Mouse (Mus musculus): ENCODE results near the gene Dut. TPM values are rescaled to one million over a fixed set of nuclear protein-coding genes. Genes with fewer than 3 reads are reported as not detected.

Gene Dut
- polyA plus RNA-seq, 1 experiment from 2014 or later, result 62.0 TPM

DNA sequence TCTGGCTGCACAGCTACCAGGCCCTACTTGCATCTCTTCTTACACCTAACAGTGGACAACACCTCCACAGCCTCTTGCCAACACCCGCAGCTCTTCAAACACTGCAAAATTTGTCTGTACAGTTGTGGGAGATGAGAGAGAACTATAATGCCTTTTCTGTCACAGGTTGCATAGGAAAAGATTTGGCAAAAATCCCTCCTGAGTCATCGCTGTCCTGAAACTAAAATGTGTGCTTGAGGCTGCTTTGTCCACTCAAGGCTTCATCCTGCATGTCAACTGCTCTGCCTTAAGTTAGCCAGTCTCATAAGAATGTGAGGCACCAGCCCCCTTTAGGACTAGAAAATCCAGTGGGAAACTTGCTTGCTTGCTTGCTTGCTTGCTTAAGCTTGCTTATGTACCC, 12.9 kb upstream of the Dut start:
- no peak overlapping the region for H3K4me3 ChIP-seq (replicated peaks)
- no peak for ATAC-seq (ENCODE audit: low FRiP score)
- no peak overlapping the region for H3K27ac ChIP-seq (replicated peaks)
- no peaks in the 10 kb centered on the region for H3K9me3 ChIP-seq (replicated peaks)
- no peak overlapping the region for H3K4me2 ChIP-seq
- no peaks in the 10 kb centered on the region for H3K36me3 ChIP-seq
- no peaks in the 10 kb centered on the region for H3K27me3 ChIP-seq (replicated peaks)
- 93% methylated on average over 2 of the region's 2 CpGs for WGBS
- H3K4me1 ChIP-seq, result no peaks in the 10 kb centered on the region
- no peak overlapping the region for H3K9ac ChIP-seq (replicated peaks)

DNA sequence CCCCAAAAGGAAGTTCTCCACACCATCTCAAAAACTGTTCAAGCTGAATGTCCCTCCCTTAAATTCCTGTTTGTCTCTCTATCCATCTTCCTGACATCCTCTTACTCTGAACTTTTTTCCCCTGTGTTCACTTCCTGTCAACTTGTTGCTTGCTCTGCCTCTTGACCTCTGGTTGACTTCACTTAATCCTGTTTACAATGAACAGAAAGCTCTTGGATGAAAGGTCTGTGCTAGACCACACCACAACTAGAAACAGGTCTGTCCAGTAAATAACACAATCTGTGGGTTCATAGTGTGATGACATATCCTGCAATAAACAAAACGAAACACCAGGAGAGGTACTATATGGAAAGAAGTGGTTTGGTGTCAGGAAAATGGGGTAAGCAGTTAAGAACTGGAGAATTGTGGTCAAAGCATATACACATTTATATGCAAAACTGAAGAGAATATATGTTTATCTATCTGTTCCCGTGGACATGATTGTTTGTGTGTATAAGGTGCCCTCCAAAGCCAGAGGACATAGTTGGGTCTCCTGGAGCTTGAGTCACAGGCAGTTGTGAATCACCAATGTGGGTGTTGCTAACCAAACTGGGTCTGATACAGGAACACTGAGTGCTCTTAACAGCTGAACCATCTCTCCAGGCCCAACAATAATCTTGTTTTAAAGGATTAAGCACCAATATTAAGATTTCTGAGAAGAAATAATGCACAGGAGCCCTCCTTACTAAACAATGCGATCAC, 1.3 kb upstream of the Dut start:
- no peak overlapping the region for H3K4me3 ChIP-seq (replicated peaks)
- no peaks in the 10 kb centered on the region for H3K27me3 ChIP-seq (replicated peaks)
- no peak overlapping the region for H3K9ac ChIP-seq (replicated peaks)
- no peaks in the 10 kb centered on the region for H3K36me3 ChIP-seq
- ATAC-seq (ENCODE audit: low FRiP score), result no peak
- H3K9me3 ChIP-seq (replicated peaks), result no peaks in the 10 kb centered on the region
- H3K4me1 ChIP-seq, result peaks cover 18% of the 10 kb centered on the region
- H3K27ac ChIP-seq (replicated peaks), result no peak overlapping the region
- WGBS, result 95% methylated on average over 3 of the region's 3 CpGs
- H3K4me2 ChIP-seq, result no peak overlapping the region

- H3K36me3 ChIP-seq, result no peaks in the 10 kb centered on the region
- H3K9ac ChIP-seq (replicated peaks), result peak overlapping the region; percentile 71; the same call in 1 of the 2 replicates
- ATAC-seq (ENCODE audit: low FRiP score), result peak; percentile 0; the same call in 1 of the 2 replicates
- peak overlapping the region; percentile 79 for H3K4me2 ChIP-seq
- H3K4me1 ChIP-seq, result peaks cover 18% of the 10 kb centered on the region
- WGBS, result 17% methylated on average over 9 of the region's 9 CpGs
- H3K27me3 ChIP-seq (replicated peaks), result no peaks in the 10 kb centered on the region
- H3K27ac ChIP-seq (replicated peaks), result peak overlapping the region; percentile 89
- H3K4me3 ChIP-seq (replicated peaks), result peak overlapping the region; percentile 73
- H3K9me3 ChIP-seq (replicated peaks), result no peaks in the 10 kb centered on the region
These were observed 321 bp upstream of the Dut start for GRCm38 (mm10) chr2:125246669-125247068.

GRCm38 (mm10) chr2:125247962-125248235, 909 bp downstream of the Dut start:
- no peak; the same call in none of the 2 replicates for ATAC-seq (ENCODE audit: low FRiP score)
- peak overlapping the region; percentile 89 for H3K27ac ChIP-seq (replicated peaks)
- H3K36me3 ChIP-seq, result no peaks in the 10 kb centered on the region
- WGBS, result 0% methylated on average over 9 of the region's 9 CpGs
- peak overlapping the region; percentile 79 for H3K4me2 ChIP-seq
- H3K4me1 ChIP-seq, result peaks cover 18% of the 10 kb centered on the region
- peak overlapping the region; percentile 71 for H3K9ac ChIP-seq (replicated peaks)
- H3K4me3 ChIP-seq (replicated peaks), result peak overlapping the region; percentile 73
- H3K27me3 ChIP-seq (replicated peaks), result no peaks in the 10 kb centered on the region
- H3K9me3 ChIP-seq (replicated peaks), result no peaks in the 10 kb centered on the region

- Histone ChIP-seq H3K4me1 (peaks cover 18% of the 10 kb centered on the region), H3K36me3 (0 out of 2 replicates have a peak, but pooled peaks cover under 1% of the 10 kb centered on the region), H3K27ac (replicated peaks) (peak overlapping the region; percentile 89), H3K4me3 (replicated peaks) (peak overlapping the region; percentile 73), H3K9ac (replicated peaks) (peak overlapping the region; percentile 71), H3K4me2 (peak overlapping the region; percentile 79), H3K27me3 (replicated peaks) (no peaks in the 10 kb centered on the region), H3K9me3 (replicated peaks) (no peaks in the 10 kb centered on the region)
- ATAC-seq (ENCODE audit: low FRiP score), result no peak
- 2% methylated on average over 8 of the region's 8 CpGs for WGBS
These were observed 1.3 kb downstream of the Dut start for GRCm38 (mm10) chr2:125248256-125248655.

- H3K4me3 ChIP-seq (replicated peaks), result no peak overlapping the region
- H3K27me3 ChIP-seq (replicated peaks), result no peaks in the 10 kb centered on the region
- no peak overlapping the region for H3K4me2 ChIP-seq
- WGBS, result 87% methylated on average over 4 of the region's 4 CpGs
- H3K36me3 ChIP-seq, result peaks cover 11% of the 10 kb centered on the region
- H3K9ac ChIP-seq (replicated peaks), result no peak overlapping the region
- H3K27ac ChIP-seq (replicated peaks), result no peak overlapping the region
- no peaks in the 10 kb centered on the region for H3K9me3 ChIP-seq (replicated peaks)
- no peak for ATAC-seq (ENCODE audit: low FRiP score)
- H3K4me1 ChIP-seq, result peaks cover 18% of the 10 kb centered on the region
These were observed 2.3 kb downstream of the Dut start for GRCm38 (mm10) chr2:125249339-125249738.

DNA sequence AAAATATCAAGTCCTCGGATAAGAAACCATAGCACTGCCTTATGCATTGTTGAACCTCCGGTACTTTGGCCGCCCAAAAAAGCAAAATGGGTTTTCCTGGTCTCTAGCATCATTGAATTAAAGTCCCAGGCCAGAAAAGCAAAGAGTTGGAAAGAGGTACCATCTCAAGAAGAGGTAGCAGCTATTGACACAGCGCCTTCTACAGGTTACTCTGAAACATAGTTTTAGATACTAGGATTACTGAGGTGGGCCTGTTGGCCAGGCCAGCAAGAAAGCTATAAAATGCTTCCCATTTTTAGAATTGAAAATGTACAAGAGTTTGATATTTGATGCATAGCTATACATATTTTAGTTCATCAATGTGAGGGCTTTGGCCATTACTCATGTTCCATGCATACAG, 2.9 kb downstream of the Dut start:
- ATAC-seq (ENCODE audit: low FRiP score), result no peak
- no peak overlapping the region for H3K4me3 ChIP-seq (replicated peaks)

DNA sequence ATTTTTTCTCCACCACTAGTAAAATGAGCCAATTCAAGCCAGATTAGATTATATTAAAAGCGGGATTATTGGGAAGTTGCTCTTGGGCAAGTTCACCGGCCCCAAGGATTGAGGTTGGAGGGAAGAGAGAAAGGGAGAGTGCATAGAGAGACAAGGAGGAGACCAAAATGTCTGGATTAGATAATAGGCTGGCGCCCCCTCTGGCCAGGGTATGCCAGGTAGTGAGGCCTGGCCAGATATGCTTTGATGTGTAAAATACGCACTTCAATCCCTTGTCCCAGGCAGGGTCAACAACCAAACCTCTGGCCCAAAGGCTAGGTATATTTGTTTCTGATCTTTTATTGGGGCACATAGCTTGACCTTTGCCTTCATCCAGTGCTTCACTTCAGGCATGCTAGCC, 4.8 kb downstream of the Dut start:
- no peak for ATAC-seq (ENCODE audit: low FRiP score)
- WGBS, result 90% methylated on average over 4 of the region's 4 CpGs
- peaks cover 11% of the 10 kb centered on the region for H3K4me1 ChIP-seq
- H3K9me3 ChIP-seq (replicated peaks), result no peaks in the 10 kb centered on the region
- no peak overlapping the region for H3K4me2 ChIP-seq
- H3K36me3 ChIP-seq, result peaks cover 15% of the 10 kb centered on the region
- H3K27ac ChIP-seq (replicated peaks), result no peak overlapping the region
- no peak overlapping the region for H3K9ac ChIP-seq (replicated peaks)
- no peaks in the 10 kb centered on the region for H3K27me3 ChIP-seq (replicated peaks)
- H3K4me3 ChIP-seq (replicated peaks), result no peak overlapping the region

More for the DNA sequence above, 2.9 kb downstream of the Dut start:
- Histone ChIP-seq H3K9me3 (replicated peaks) (no peaks in the 10 kb centered on the region), H3K27me3 (replicated peaks) (no peaks in the 10 kb centered on the region), H3K9ac (replicated peaks) (no peak overlapping the region), H3K36me3 (peaks cover 15% of the 10 kb centered on the region), H3K27ac (replicated peaks) (no peak overlapping the region), H3K4me2 (no peak overlapping the region), H3K4me1 (peaks cover 18% of the 10 kb centered on the region)
- 94% methylated on average over 4 of the region's 4 CpGs for WGBS

- Histone ChIP-seq H3K27ac (replicated peaks) (no peak overlapping the region), H3K4me1 (peaks cover 11% of the 10 kb centered on the region), H3K4me3 (replicated peaks) (no peak overlapping the region), H3K9me3 (replicated peaks) (no peaks in the 10 kb centered on the region), H3K36me3 (peaks cover 15% of the 10 kb centered on the region), H3K27me3 (replicated peaks) (no peaks in the 10 kb centered on the region), H3K4me2 (no peak overlapping the region), H3K9ac (replicated peaks) (no peak overlapping the region)
- WGBS, result 68% methylated on average over 2 of the region's 2 CpGs
- ATAC-seq (ENCODE audit: low FRiP score), result no peak
These were observed 5.3 kb downstream of the Dut start for GRCm38 (mm10) chr2:125252275-125252674.

DNA sequence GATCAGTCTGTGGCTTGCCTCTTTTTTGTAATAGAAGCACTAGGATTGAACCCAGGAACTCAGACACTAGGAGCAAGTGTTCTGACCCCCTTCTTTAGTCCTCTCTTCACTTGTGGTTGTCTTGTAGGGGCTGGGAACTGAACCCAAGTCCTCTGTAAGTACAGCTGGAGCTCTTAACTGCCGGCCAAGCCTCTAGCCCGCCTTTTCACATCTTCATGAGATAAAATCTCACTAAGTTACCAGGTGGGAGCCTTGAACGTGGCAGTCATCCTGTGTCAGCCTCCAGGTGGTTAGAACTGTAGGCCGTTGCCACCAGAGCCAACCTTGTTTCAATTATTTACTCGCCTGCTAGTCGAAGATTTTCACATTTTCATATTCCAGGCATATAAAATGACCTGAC, 6.7 kb downstream of the Dut start:
- H3K27me3 ChIP-seq (replicated peaks), result no peaks in the 10 kb centered on the region
- H3K27ac ChIP-seq (replicated peaks), result no peak overlapping the region
- 95% methylated on average over 6 of the region's 6 CpGs for WGBS
- H3K4me1 ChIP-seq, result peaks cover 1% of the 10 kb centered on the region
- no peak overlapping the region for H3K9ac ChIP-seq (replicated peaks)
- ATAC-seq (ENCODE audit: low FRiP score), result no peak
- H3K4me3 ChIP-seq (replicated peaks), result no peak overlapping the region
- H3K9me3 ChIP-seq (replicated peaks), result no peaks in the 10 kb centered on the region
- H3K4me2 ChIP-seq, result no peak overlapping the region
- peaks cover 20% of the 10 kb centered on the region for H3K36me3 ChIP-seq

GRCm38 (mm10) chr2:125254630-125255029, 7.6 kb downstream of the Dut start:
- WGBS, result 98% methylated on average over 3 of the region's 3 CpGs
- Histone ChIP-seq H3K4me2 (no peak overlapping the region), H3K9me3 (replicated peaks) (no peaks in the 10 kb centered on the region), H3K4me1 (no peaks in the 10 kb centered on the region), H3K27me3 (replicated peaks) (no peaks in the 10 kb centered on the region), H3K4me3 (replicated peaks) (no peak overlapping the region), H3K9ac (replicated peaks) (no peak overlapping the region), H3K36me3 (peaks cover 20% of the 10 kb centered on the region), H3K27ac (replicated peaks) (no peak overlapping the region)
- ATAC-seq (ENCODE audit: low FRiP score), result no peak

- H3K4me3 ChIP-seq (replicated peaks), result no peak overlapping the region
- ATAC-seq (ENCODE audit: low FRiP score), result no peak
- WGBS, result 83% methylated on average over 3 of the region's 3 CpGs
These were observed 8.9 kb downstream of the Dut start for GRCm38 (mm10) chr2:125255886-125256285.

More at GRCm38 (mm10) chr2:125255886-125256285, 8.9 kb downstream of the Dut start:
- Histone ChIP-seq H3K4me2 (no peak overlapping the region), H3K9ac (replicated peaks) (no peak overlapping the region), H3K36me3 (peaks cover 20% of the 10 kb centered on the region), H3K27me3 (replicated peaks) (no peaks in the 10 kb centered on the region), H3K27ac (replicated peaks) (no peak overlapping the region), H3K4me1 (no peaks in the 10 kb centered on the region), H3K9me3 (replicated peaks) (no peaks in the 10 kb centered on the region)

Measured in neural tube, embryonic 15.5 days (tissue).